Mouse (Mus musculus) heart, adult 9 months (tissue): ENCODE data around the gene Osbpl10.

Experiments used
- DNase-seq, 2 experiments: peaks; one replicate each; pipeline ENCODE4 v3.0.0; 2022; ENCODE audit warnings: low spot score in 2 of 2

Gene Osbpl10

GRCm38 (mm10) chr9:115215830-115216701, 237.7 kb downstream of the Osbpl10 start:
- DNase-seq, result no peak

GRCm38 (mm10) chr9:115217984-115218383, 239.6 kb downstream of the Osbpl10 start:
- no peak for DNase-seq

- DNase-seq, result no peak
These were observed 242.1 kb downstream of the Osbpl10 start for GRCm38 (mm10) chr9:115220466-115220865.

- no peak for DNase-seq
These were observed 242.9 kb downstream of the Osbpl10 start for GRCm38 (mm10) chr9:115221265-115221664.

- DNase-seq, result no peak
These were observed 246.5 kb downstream of the Osbpl10 start for GRCm38 (mm10) chr9:115224744-115225354.

- DNase-seq, result no peak
These were observed 250.8 kb downstream of the Osbpl10 start for GRCm38 (mm10) chr9:115229145-115229544.

- DNase-seq, result no peak
These were observed 251.3 kb downstream of the Osbpl10 start for GRCm38 (mm10) chr9:115229676-115230075.

- no peak for DNase-seq
These were observed 251.8 kb downstream of the Osbpl10 start for GRCm38 (mm10) chr9:115230141-115230540.

GRCm38 (mm10) chr9:115231476-115231875, 253.1 kb downstream of the Osbpl10 start:
- DNase-seq, result peak in 1 of 2 experiments; percentile 3

GRCm38 (mm10) chr9:115233721-115234120, 255.4 kb downstream of the Osbpl10 start:
- no peak for DNase-seq

- no peak for DNase-seq
These were observed 256.2 kb downstream of the Osbpl10 start for GRCm38 (mm10) chr9:115234561-115234960.

GRCm38 (mm10) chr9:115236352-115236841, 258.0 kb downstream of the Osbpl10 start:
- peak; percentile 54 to 57 for DNase-seq

GRCm38 (mm10) chr9:115237943-115238342, 259.6 kb downstream of the Osbpl10 start:
- DNase-seq, result no peak

GRCm38 (mm10) chr9:115239861-115240260, 261.5 kb downstream of the Osbpl10 start:
- no peak for DNase-seq

GRCm38 (mm10) chr9:115243630-115244029, 265.3 kb downstream of the Osbpl10 start:
- no peak for DNase-seq

- no peak for DNase-seq
These were observed 266.7 kb downstream of the Osbpl10 start for GRCm38 (mm10) chr9:115245092-115245491.

- DNase-seq, result no peak
These were observed 270.8 kb downstream of the Osbpl10 start for GRCm38 (mm10) chr9:115249145-115249544.

- DNase-seq, result no peak
These were observed 279.4 kb downstream of the Osbpl10 start for GRCm38 (mm10) chr9:115257733-115258286.

- no peak for DNase-seq
These were observed 281.5 kb downstream of the Osbpl10 start for GRCm38 (mm10) chr9:115259866-115260265.

GRCm38 (mm10) chr9:115260464-115260863, 282.1 kb downstream of the Osbpl10 start:
- DNase-seq, result no peak

- DNase-seq, result no peak
These were observed 283.1 kb downstream of the Osbpl10 start for GRCm38 (mm10) chr9:115261456-115261855.

- DNase-seq, result no peak
These were observed 283.5 kb downstream of the Osbpl10 start for GRCm38 (mm10) chr9:115261896-115262295.

GRCm38 (mm10) chr9:115271556-115271955, 293.2 kb downstream of the Osbpl10 start:
- DNase-seq, result no peak
